Mouse (Mus musculus) layer of hippocampus, postnatal 14 days (tissue): ENCODE measurements around the gene Rnf114. TPM values are rescaled to one million over a fixed set of nuclear protein-coding genes. Genes with fewer than 3 reads are reported as not detected.
A peak's percentile ranks its signal among the peaks of the same experiment; 100 is the strongest.

Source experiments
- DNase-seq, 2 experiments: peaks; one replicate each; pipeline ENCODE4 v3.0.0; 2021 to 2022; ENCODE audit warnings: low spot score in 2 of 2, mixed read lengths in 1 of 2
- total RNA-seq, 2 experiments: library from RNA; stranded (reverse); gene quantifications; 2 replicates each; pipeline ENCODE4 v1.2.3; 2021

Rnf114 gene
- total RNA-seq, 2 experiments from 2014 or later = 39.1 to 40.5 TPM

- DNase-seq = no peak
Measured at GRCm38 (mm10) chr2:167538671-167539306, 46.3 kb downstream of the Rnf114 start.

- no peak for DNase-seq
Measured at GRCm38 (mm10) chr2:167539536-167540476, 47.4 kb downstream of the Rnf114 start.

GRCm38 (mm10) chr2:167540477-167541110 is 48.1 kb downstream of the Rnf114 start:
- no peak for DNase-seq

- DNase-seq = no peak
Measured at GRCm38 (mm10) chr2:167541324-167541723, 48.9 kb downstream of the Rnf114 start.

- DNase-seq = no peak
Measured at GRCm38 (mm10) chr2:167541761-167542160, 49.3 kb downstream of the Rnf114 start.

DNA sequence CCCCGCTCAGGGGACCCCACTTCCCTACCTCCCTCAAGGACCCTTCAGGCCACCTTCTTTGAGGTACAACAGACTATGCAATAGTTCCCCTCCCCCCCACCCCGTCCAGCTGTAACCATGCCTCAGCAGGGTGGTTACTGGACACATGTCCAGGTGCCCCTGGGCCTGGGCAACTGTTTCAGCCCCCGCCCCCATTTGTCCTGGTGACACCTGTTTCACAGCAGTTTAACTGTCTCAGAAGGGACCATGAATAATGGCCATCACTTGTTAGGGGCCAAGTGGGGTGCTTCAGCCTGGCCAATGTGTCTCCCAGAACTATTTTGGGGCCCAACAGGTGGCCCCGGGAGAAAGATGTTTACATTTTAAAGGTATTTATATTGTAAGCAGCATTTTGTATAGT is 49.9 kb downstream of the Rnf114 start:
- DNase-seq = no peak

- DNase-seq = no peak
Measured at GRCm38 (mm10) chr2:167543121-167544003, 50.9 kb downstream of the Rnf114 start.

- DNase-seq = peak in 1 of 2 experiments; percentile 47
Measured at GRCm38 (mm10) chr2:167544004-167544356, 51.5 kb downstream of the Rnf114 start.

GRCm38 (mm10) chr2:167544456-167544855 is 52.0 kb downstream of the Rnf114 start:
- no peak for DNase-seq

DNA sequence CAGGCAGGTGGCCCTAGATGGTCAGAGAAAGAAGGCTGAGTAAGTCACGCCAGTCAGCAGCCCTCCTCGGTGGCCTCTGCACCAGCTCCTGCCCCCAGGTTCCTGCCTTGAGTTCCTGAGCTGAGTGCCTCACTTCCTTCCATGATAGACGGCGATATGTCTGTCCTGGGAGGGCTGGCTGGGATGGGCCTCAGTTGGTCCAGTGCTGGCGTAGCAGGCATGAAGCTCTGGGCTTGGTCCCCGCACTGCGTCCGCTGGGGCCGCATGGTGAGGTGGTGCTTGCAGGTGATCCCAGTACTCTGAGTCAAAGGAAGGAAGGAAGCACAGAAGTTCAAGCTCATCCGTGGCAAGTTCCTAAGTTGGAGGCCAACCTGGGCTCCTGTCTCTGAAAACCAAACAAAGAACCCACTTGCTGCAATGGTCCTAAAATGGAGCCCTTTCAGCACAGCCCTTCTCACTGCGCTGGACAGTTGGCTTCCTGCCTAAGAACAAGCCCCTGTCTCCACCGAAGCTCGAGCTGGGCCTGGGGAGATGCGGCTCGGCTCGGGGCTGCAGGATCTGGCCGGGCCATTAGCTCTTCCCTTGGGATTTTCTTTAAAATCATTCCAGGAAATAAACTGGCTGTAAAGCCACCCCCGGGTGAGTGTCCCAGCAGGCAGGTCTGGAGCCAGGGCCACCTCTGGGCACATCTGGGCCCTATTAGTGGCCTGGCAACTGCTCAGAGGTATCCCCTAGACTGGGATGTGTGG is 54.2 kb downstream of the Rnf114 start:
- no peak for DNase-seq

DNA sequence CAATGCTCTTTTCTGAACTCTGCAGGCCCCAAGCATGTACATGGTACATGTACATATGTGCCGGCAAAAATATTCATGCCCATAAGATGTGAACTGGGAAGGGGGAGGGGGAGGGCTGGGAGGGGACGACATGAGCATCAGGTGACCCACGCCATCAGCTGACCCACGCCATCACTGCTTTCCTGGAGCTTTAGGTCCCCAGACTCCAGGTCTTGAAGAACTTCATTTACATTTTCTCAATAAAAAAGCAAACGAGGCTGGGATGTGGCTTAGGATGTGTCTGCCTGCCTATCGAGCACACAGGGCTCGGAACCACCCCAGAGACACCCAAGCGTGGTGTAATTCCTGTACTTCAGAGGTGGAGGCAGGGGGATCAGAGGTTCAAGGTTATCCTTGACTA is 55.0 kb downstream of the Rnf114 start:
- DNase-seq = no peak

GRCm38 (mm10) chr2:167548961-167549360 is 56.5 kb downstream of the Rnf114 start:
- DNase-seq = no peak

DNA sequence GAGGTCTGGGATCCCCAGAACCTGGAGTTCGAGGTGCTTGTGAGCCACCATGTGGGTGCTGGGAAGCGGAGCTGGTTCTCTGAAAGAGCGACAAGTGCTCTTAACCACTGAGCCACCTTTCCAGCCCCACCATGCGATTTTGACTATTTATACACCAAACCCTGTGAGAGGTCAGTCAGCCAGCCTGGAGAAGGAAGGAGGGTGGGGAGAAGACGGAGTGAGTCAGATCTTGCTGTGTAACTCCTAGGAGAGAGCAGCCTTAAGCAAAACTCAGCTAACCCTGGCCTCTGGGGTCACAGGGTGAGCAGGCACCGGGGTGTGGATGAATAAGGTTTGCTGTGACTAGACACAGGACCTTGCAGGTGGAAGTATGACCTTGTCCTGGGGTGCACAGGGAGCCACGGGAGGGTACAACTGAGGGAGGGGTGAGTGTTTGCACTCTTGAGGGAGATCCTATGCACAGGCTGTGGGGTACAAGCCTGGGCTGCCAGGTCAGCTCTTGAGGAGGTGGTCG is 58.0 kb downstream of the Rnf114 start:
- DNase-seq = no peak

- no peak for DNase-seq
Measured at GRCm38 (mm10) chr2:167551342-167551920, 59.0 kb downstream of the Rnf114 start.

- no peak for DNase-seq
Measured at GRCm38 (mm10) chr2:167552292-167552691, 59.8 kb downstream of the Rnf114 start.

DNA sequence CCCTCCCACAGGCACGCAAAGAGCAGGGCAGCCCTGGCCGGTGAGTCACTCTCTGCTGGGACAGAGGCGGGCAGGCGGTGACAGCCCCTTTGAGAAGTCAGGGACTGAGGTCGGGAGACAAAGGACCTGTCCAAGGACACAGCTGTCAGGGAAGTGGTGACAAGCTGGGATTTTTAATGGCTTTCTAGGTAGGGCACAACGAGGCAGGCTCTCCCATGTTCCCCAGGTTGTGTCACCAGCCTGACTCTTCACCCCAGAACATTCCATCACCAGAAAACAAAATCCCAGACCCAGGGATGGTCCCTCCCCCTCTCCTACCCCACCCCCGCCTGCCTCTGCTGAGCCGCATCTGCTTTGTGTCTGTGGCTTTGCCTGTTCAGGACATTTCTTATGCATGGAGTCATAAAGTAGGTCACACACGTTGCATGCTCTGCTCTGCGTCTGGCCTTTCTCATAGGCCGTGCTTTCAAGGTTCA is 60.5 kb downstream of the Rnf114 start:
- no peak for DNase-seq

DNA sequence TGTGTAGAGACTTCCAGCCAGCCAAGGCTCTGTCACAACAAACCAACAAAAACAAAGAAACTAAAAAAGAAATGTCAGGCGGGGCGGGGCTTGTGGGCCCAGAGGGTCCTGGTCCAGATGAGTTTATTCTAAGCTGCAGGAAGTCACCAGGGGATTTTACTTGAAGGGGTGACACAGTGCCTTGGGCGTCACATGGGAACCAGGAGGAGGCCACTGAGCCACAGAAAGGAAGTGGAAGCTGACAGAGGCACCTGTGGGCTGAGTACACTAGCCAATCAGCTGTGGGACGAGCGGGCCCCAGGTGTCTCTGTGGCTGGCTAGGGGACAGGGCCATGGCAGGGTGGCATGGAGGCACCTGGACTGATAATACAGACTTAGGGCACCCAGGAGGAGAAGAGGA is 63.3 kb downstream of the Rnf114 start:
- no peak for DNase-seq

- no peak for DNase-seq
Measured at GRCm38 (mm10) chr2:167559413-167559812, 67.0 kb downstream of the Rnf114 start.

- no peak for DNase-seq
Measured at GRCm38 (mm10) chr2:167562101-167562500, 69.7 kb downstream of the Rnf114 start.

DNA sequence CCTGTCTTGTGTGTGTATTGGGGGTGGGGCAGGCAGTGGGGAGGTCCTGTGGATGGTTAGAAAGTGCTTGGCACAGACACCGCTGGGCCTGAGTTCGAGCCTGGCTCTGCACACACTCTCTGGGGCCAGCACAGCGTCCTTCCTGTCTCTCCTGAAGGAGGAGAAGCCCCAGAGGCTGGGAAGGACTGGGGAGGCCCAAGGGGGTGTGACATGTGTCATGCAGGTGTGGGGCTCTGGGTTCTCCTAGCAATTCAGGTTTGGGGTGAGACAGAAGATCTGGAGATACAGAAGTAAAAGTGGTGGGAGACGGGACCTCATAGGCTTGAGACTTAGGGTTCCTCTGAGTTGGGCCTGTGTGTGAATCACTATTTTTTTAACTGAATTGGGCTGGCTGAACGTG is 70.6 kb downstream of the Rnf114 start:
- DNase-seq = no peak
